In genomic region chr11:99162972-99163686, GRCm38 (mm10) we compare ENCODE assay signal across 13 mouse cellular contexts. TPM values are rescaled to one million over a fixed set of nuclear protein-coding genes. Genes with fewer than 3 reads are reported as not detected.
DNase-seq lines count a peak whose midpoint lies in the region; ATAC-seq and TF ChIP-seq lines count a peak whose summit lies in the region.
"Had no signal": no experiment of that assay in that cellular context is flagged by ENCODE, and none has a peak within 500 bp of the region (broad histone marks: within the 10 kb centered on the region; RNA-seq: fewer than 3 reads in every experiment).

No protein-coding gene starts in this region.

- peak overlapping the region; percentile 40; the same call in 1 of the 2 replicates for H3K27ac ChIP-seq in liver, postnatal 0 days (ENCODE audit: low read depth)
- no peak overlapping the region for H3K27ac ChIP-seq in liver, embryonic 12.5 days
- H3K27ac ChIP-seq in hindbrain, embryonic 14.5 days = no peak overlapping the region
- H3K27ac ChIP-seq: forebrain, embryonic 12.5 days; limb, embryonic 12.5 days; midbrain, embryonic 10.5 days had no signal

- no peaks in the 10 kb centered on the region for H3K36me3 ChIP-seq in liver, postnatal 0 days (replicated peaks; ENCODE audit: insufficient read depth, low read length)
- H3K36me3 ChIP-seq in liver, embryonic 12.5 days = no peaks in the 10 kb centered on the region
- H3K36me3 ChIP-seq in hindbrain, embryonic 14.5 days (replicated peaks; ENCODE audit: control insufficient read depth, insufficient read depth) = no peaks in the 10 kb centered on the region
- H3K36me3 ChIP-seq: forebrain, embryonic 12.5 days; G1E; limb, embryonic 12.5 days; midbrain, embryonic 10.5 days had no signal

- no peak for TF ChIP-seq CTCF in liver, postnatal 0 days (IDR thresholded peaks at IDR 0.05; ENCODE audit: low read depth)

- H3K9ac ChIP-seq in liver, postnatal 0 days (replicated peaks) = no peak overlapping the region
- no peak overlapping the region for H3K9ac ChIP-seq in liver, embryonic 12.5 days
- H3K9ac ChIP-seq in hindbrain, embryonic 14.5 days = no peak overlapping the region
- H3K9ac ChIP-seq: forebrain, embryonic 12.5 days; limb, embryonic 12.5 days had no signal

- TF ChIP-seq EP300 in liver, postnatal 0 days (IDR thresholded peaks at IDR 0.05; ENCODE audit: low read depth) = no peak

- no peaks in the 10 kb centered on the region for H3K9me3 ChIP-seq in liver, postnatal 0 days (ENCODE audit: low read length)
- H3K9me3 ChIP-seq in liver, embryonic 12.5 days (replicated peaks) = no peaks in the 10 kb centered on the region
- H3K9me3 ChIP-seq in hindbrain, embryonic 14.5 days (ENCODE audit: control insufficient read depth, low read length) = no peaks in the 10 kb centered on the region
- H3K9me3 ChIP-seq: forebrain, embryonic 12.5 days; G1E; limb, embryonic 12.5 days; midbrain, embryonic 10.5 days had no signal

- no peaks in the 10 kb centered on the region for H3K27me3 ChIP-seq in liver, postnatal 0 days (ENCODE audit: insufficient read depth, low read length)
- H3K27me3 ChIP-seq in liver, embryonic 12.5 days (replicated peaks) = peaks cover 5% of the 10 kb centered on the region; the same call in 1 of the 2 replicates
- H3K27me3 ChIP-seq in hindbrain, embryonic 14.5 days (ENCODE audit: control insufficient read depth, insufficient read depth, low read length) = no peaks in the 10 kb centered on the region
- H3K27me3 ChIP-seq: forebrain, embryonic 12.5 days; limb, embryonic 12.5 days had no signal

- no peak for DNase-seq in liver, postnatal 0 days
- DNase-seq in naive thymus-derived CD4-positive, alpha-beta T cell, adult 2 months (ENCODE audit: low read depth) = peak; percentile 86
- DNase-seq in thymus, postnatal 4 days = peak; percentile 77
- DNase-seq in cerebellum, postnatal 14 days = no peak
- no peak for DNase-seq in hindbrain, embryonic 14.5 days (ENCODE audit: low spot score)
- no peak for DNase-seq in right cerebral cortex, postnatal 36 days (ENCODE audit: low spot score in 2 of 2)

- 53% methylated on average over 10 of the region's 10 CpGs for WGBS in liver, postnatal 0 days (ENCODE audit: insufficient replicate concordance)
- WGBS in liver, embryonic 12.5 days (ENCODE audit: insufficient replicate concordance) = 52% methylated on average over 10 of the region's 10 CpGs
- WGBS in hindbrain, embryonic 14.5 days = 77% methylated on average over 10 of the region's 10 CpGs

- ATAC-seq in liver, postnatal 0 days = no peak
- ATAC-seq in liver, embryonic 12.5 days = no peak
- ATAC-seq in common myeloid progenitor, adult 5-6 weeks (replicated peaks; ENCODE audit: low read depth, poor library complexity, severe bottlenecking) = peak; percentile 59
- ATAC-seq in hindbrain, embryonic 14.5 days (ENCODE audit: low FRiP score) = no peak

- H3K4me1 ChIP-seq in liver, postnatal 0 days (ENCODE audit: insufficient read depth) = peaks cover 6% of the 10 kb centered on the region; the same call in 1 of the 2 replicates
- H3K4me1 ChIP-seq in liver, embryonic 12.5 days = no peaks in the 10 kb centered on the region
- no peaks in the 10 kb centered on the region for H3K4me1 ChIP-seq in hindbrain, embryonic 14.5 days (replicated peaks; ENCODE audit: control insufficient read depth, insufficient read depth, low read length)
- H3K4me1 ChIP-seq: forebrain, embryonic 12.5 days; limb, embryonic 12.5 days had no signal

- H3K4me2 ChIP-seq in liver, postnatal 0 days (ENCODE audit: low read depth, low read length) = no peak overlapping the region
- H3K4me2 ChIP-seq in liver, embryonic 12.5 days = no peak overlapping the region
- H3K4me2 ChIP-seq in hindbrain, embryonic 14.5 days (replicated peaks) = no peak overlapping the region
- H3K4me2 ChIP-seq: forebrain, embryonic 12.5 days; limb, embryonic 12.5 days had no signal

- H3K4me3 ChIP-seq in liver, postnatal 0 days (ENCODE audit: low read depth, low read length) = no peak overlapping the region
- no peak overlapping the region for H3K4me3 ChIP-seq in liver, embryonic 12.5 days
- no peak overlapping the region for H3K4me3 ChIP-seq in hindbrain, embryonic 14.5 days (replicated peaks; ENCODE audit: low read length)
- H3K4me3 ChIP-seq: forebrain, embryonic 12.5 days; limb, embryonic 12.5 days; midbrain, embryonic 10.5 days had no signal

RNA-seq across cellular contexts. Expression of gene Ccr7, which starts 8.3 kb away (rescaled TPM):
- 1.5 and 1.6 TPM in 2 replicates for polyA plus RNA-seq in liver, postnatal 0 days (2015; fragmentation: Nextera tagmentation; extraction: Ambion mirVana)
- 0.39 and 0.44 TPM in 2 replicates for polyA plus RNA-seq in liver, embryonic 12.5 days (2016; fragmentation: Nextera tagmentation; extraction: Ambion mirVana)
- not detected in 2 replicates for total RNA-seq in common myeloid progenitor, adult 5-6 weeks (2017)
- 0.23 TPM in 1 of 2 replicates, not detected in the other for polyA plus RNA-seq in hindbrain, embryonic 14.5 days (2014; fragmentation: Nextera tagmentation; extraction: Ambion mirVana)
- polyA plus RNA-seq: forebrain, embryonic 12.5 days; G1E; neural tube, embryonic 14.5 days had no signal

Comparison
In these comparisons a context has a peak if more than half of its experiments do, and no peak if none do; other contexts are left out.
1. DNase-seq: peak in naive thymus-derived CD4-positive, alpha-beta T cell, adult 2 months (single experiment) and thymus, postnatal 4 days (single experiment); none in liver, postnatal 0 days (single experiment), cerebellum, postnatal 14 days (0 of 2), hindbrain, embryonic 14.5 days (single experiment) and right cerebral cortex, postnatal 36 days (0 of 2).